Mouse (Mus musculus) kidney, adult 8-10 months (tissue): Measurements from ENCODE around the gene Gtf2f1.
"Not testable (repeated sequence)": the region's sequence is repeated elsewhere in the genome, so short reads cannot be mapped to it uniquely, and the experiment has no call there.

Experiments used
- DNase-seq, 2 experiments: peaks; one replicate each; pipeline ENCODE4 v3.0.0; 2022

Gene Gtf2f1

GRCm38 (mm10) chr17:57011236-57012141, at the start of gene Gtf2f1, which contains the start of gene Gm17949:
Gene Gtf2f1, minus strand, starts transcription at chr17:57011288.
Gene Gm17949, plus strand, starts transcription at chr17:57011469.
- DNase-seq = peak; percentile 93 to 94

- peak; percentile 97 to 98 for DNase-seq
Observed at GRCm38 (mm10) chr17:57060231-57060801, 49.2 kb upstream of the Gtf2f1 start.

GRCm38 (mm10) chr17:57059486-57059977, 48.4 kb upstream of the Gtf2f1 start, which contains the start of gene Slc25a23:
Gene Slc25a23, minus strand, starts transcription at chr17:57059863.
- peak; percentile 63 to 71 for DNase-seq

GRCm38 (mm10) chr17:57058891-57059485, 47.9 kb upstream of the Gtf2f1 start, which contains the start of gene Crb3:
Gene Crb3, plus strand, starts transcription at chr17:57059105.
- peak; percentile 41 to 43 for DNase-seq

GRCm38 (mm10) chr17:57056246-57056645, 45.2 kb upstream of the Gtf2f1 start:
- DNase-seq = no peak

- not testable (repeated sequence) for DNase-seq
Observed at GRCm38 (mm10) chr17:57051679-57052078, 40.6 kb upstream of the Gtf2f1 start.

GRCm38 (mm10) chr17:57048816-57049215, 37.7 kb upstream of the Gtf2f1 start:
- no peak for DNase-seq

- no peak for DNase-seq
Observed at GRCm38 (mm10) chr17:57047406-57047805, 36.3 kb upstream of the Gtf2f1 start.

GRCm38 (mm10) chr17:57041554-57041953, 30.5 kb upstream of the Gtf2f1 start, which contains the start of gene Slc25a41:
Gene Slc25a41, minus strand, starts transcription at chr17:57041654.
- no peak for DNase-seq

- DNase-seq = no peak
Observed at GRCm38 (mm10) chr17:57038978-57039377, 27.9 kb upstream of the Gtf2f1 start.

GRCm38 (mm10) chr17:57032854-57033253, 21.8 kb upstream of the Gtf2f1 start:
- DNase-seq = no peak

GRCm38 (mm10) chr17:57031661-57032420, 20.8 kb upstream of the Gtf2f1 start:
- peak; percentile 100 for DNase-seq

- DNase-seq = peak in 1 of 2 experiments; percentile 23
Observed at GRCm38 (mm10) chr17:57030931-57031660, 20.0 kb upstream of the Gtf2f1 start, which contains the start of gene Khsrp. Gene Khsrp, minus strand, starts transcription at chr17:57031522.

GRCm38 (mm10) chr17:57029691-57030090, 18.6 kb upstream of the Gtf2f1 start:
- peak in 1 of 2 experiments; percentile 26 for DNase-seq

GRCm38 (mm10) chr17:57027471-57027870, 16.4 kb upstream of the Gtf2f1 start:
- no peak for DNase-seq

- DNase-seq = no peak
Observed at GRCm38 (mm10) chr17:57020960-57021359, 9.9 kb upstream of the Gtf2f1 start.

- no peak for DNase-seq
Observed at GRCm38 (mm10) chr17:57019693-57020092, 8.6 kb upstream of the Gtf2f1 start.

GRCm38 (mm10) chr17:57012245-57012795, 1.2 kb upstream of the Gtf2f1 start:
- no peak for DNase-seq

GRCm38 (mm10) chr17:57010911-57011235, 215 bp downstream of the Gtf2f1 start:
- DNase-seq = no peak

- no peak for DNase-seq
Observed at GRCm38 (mm10) chr17:57007137-57007905, 3.8 kb downstream of the Gtf2f1 start.

- no peak for DNase-seq
Observed at GRCm38 (mm10) chr17:57003994-57004393, 7.1 kb downstream of the Gtf2f1 start.
